Mouse (Mus musculus) kidney, postnatal 0 days (tissue): ENCODE measurements around the gene Kirrel3. TPM values are rescaled to one million over a fixed set of nuclear protein-coding genes. Genes with fewer than 3 reads are reported as not detected.

Experiments used
- ATAC-seq: fragments of 200-750 bp; cut with Nextera tagmentation; replicated peaks from 2 replicates; pipeline ENCODE4 v1.8.0; 2017; ENCODE audit warnings: low read depth, moderate number of reproducible peaks, moderate TSS enrichment, moderate library complexity; ENCODE audit not compliant: low FRiP score
- DNase-seq: peaks from one replicate; pipeline ENCODE4 v3.0.0-alpha.2; 2016; ENCODE audit warnings: low spot score
- H3K27ac ChIP-seq: fragments of 300-500 bp; sonication (generic); 2 replicates; pipeline ENCODE4 v1.5.1; 2014; ENCODE audit warnings: mild to moderate bottlenecking
- H3K27me3 ChIP-seq: fragments of 300-500 bp; sonication (generic); 2 replicates; pipeline ENCODE4 v1.6.1; 2014; ENCODE audit warnings: low read length, mixed read lengths; ENCODE audit not compliant: insufficient read depth
- H3K36me3 ChIP-seq: fragments of 300-500 bp; sonication (generic); 2 replicates; pipeline ENCODE4 v1.6.1; 2014; ENCODE audit warnings: low read length, mixed read lengths; ENCODE audit not compliant: insufficient read depth
- H3K4me1 ChIP-seq: fragments of 300-500 bp; sonication (generic); replicated peaks from 2 replicates; pipeline ENCODE4 v1.6.1; 2014; ENCODE audit warnings: antibody characterized with exemption, low read length, mixed read lengths; ENCODE audit not compliant: insufficient read depth
- H3K4me2 ChIP-seq: fragments of 300-500 bp; sonication (generic); 2 replicates; pipeline ENCODE4 v1.6.1; 2014; ENCODE audit warnings: mild to moderate bottlenecking, low read length, moderate library complexity, mixed read lengths
- H3K4me3 ChIP-seq: fragments of 300-500 bp; sonication (generic); replicated peaks from 2 replicates; pipeline ENCODE4 v1.5.1; 2014; ENCODE audit warnings: low read depth, low read length
- H3K9ac ChIP-seq: fragments of 300-500 bp; sonication (generic); 2 replicates; pipeline ENCODE4 v1.6.1; 2014; ENCODE audit warnings: low read depth, low read length
- H3K9me3 ChIP-seq: fragments of 300-500 bp; sonication (generic); replicated peaks from 2 replicates; pipeline ENCODE4 v1.6.1; 2016; ENCODE audit warnings: low read length, inconsistent platforms, mixed read lengths
- CTCF ChIP-seq: IDR thresholded peaks from 2 replicates; pipeline ENCODE4 v1.5.1; 2016; ENCODE audit warnings: antibody characterized with exemption, low read depth, mild to moderate bottlenecking, moderate library complexity
- whole genome bisulfite sequencing: fragments of 180-500 bp; shearing (Covaris S2); extraction: QIAGEN DNeasy Blood & Tissue Kit; methylation state at CpG from one replicate; pipeline ENCODE4 v1.1.7; 2014; 5-methylcytosine and 5-hydroxymethylcytosine counted together
- polyA plus RNA-seq: library from polyadenylated mRNA; unstranded; fragments of >200 nt; fragmentation: Nextera tagmentation; extraction: Ambion mirVana; gene quantifications from 2 replicates; pipeline ENCODE4 v1.2.1, GENCODE M21; 2015

Kirrel3 gene
- polyA plus RNA-seq, 1 experiment from 2014 or later = 0.82 TPM

GRCm38 (mm10) chr9:34579174-34579573, 93.5 kb downstream of the Kirrel3 start:
- no peak overlapping the region for H3K4me2 ChIP-seq
- TF ChIP-seq CTCF = no peak
- no peaks in the 10 kb centered on the region for H3K27me3 ChIP-seq
- ATAC-seq (no peak), DNase-seq (no peak)
- H3K4me1 ChIP-seq = no peaks in the 10 kb centered on the region
- H3K9ac ChIP-seq = no peak overlapping the region
- no peaks in the 10 kb centered on the region for H3K9me3 ChIP-seq
- H3K27ac ChIP-seq = no peak overlapping the region
- no peaks in the 10 kb centered on the region for H3K36me3 ChIP-seq
- H3K4me3 ChIP-seq = no peak overlapping the region
- WGBS = 84% methylated on average over 6 of the region's 6 CpGs

- Histone ChIP-seq H3K4me1 (no peaks in the 10 kb centered on the region), H3K36me3 (no peaks in the 10 kb centered on the region), H3K9me3 (no peaks in the 10 kb centered on the region), H3K27me3 (no peaks in the 10 kb centered on the region), H3K4me3 (no peak overlapping the region), H3K27ac (no peak overlapping the region), H3K9ac (no peak overlapping the region), H3K4me2 (no peak overlapping the region)
- WGBS = 85% methylated on average over 1 of the region's 1 CpGs
- DNase-seq (no peak), ATAC-seq (no peak)
- TF ChIP-seq CTCF = no peak
These were observed 94.4 kb downstream of the Kirrel3 start for GRCm38 (mm10) chr9:34580059-34580458.

GRCm38 (mm10) chr9:34582496-34582895, 96.8 kb downstream of the Kirrel3 start:
- no peak overlapping the region for H3K4me2 ChIP-seq
- no peak for ATAC-seq
- H3K27me3 ChIP-seq = no peaks in the 10 kb centered on the region
- no peaks in the 10 kb centered on the region for H3K9me3 ChIP-seq
- no peaks in the 10 kb centered on the region for H3K36me3 ChIP-seq
- H3K4me1 ChIP-seq = no peaks in the 10 kb centered on the region
- H3K27ac ChIP-seq = no peak overlapping the region
- no peak for DNase-seq
- no peak overlapping the region for H3K9ac ChIP-seq
- TF ChIP-seq CTCF = no peak
- H3K4me3 ChIP-seq = no peak overlapping the region
- 84% methylated on average over 1 of the region's 1 CpGs for WGBS

GRCm38 (mm10) chr9:34585487-34585886, 99.8 kb downstream of the Kirrel3 start:
- DNase-seq = no peak

GRCm38 (mm10) chr9:34586080-34586479, 100.4 kb downstream of the Kirrel3 start:
- Histone ChIP-seq H3K4me1 (no peaks in the 10 kb centered on the region), H3K9me3 (no peaks in the 10 kb centered on the region), H3K4me2 (no peak overlapping the region), H3K4me3 (no peak overlapping the region), H3K9ac (no peak overlapping the region), H3K27ac (no peak overlapping the region), H3K36me3 (no peaks in the 10 kb centered on the region), H3K27me3 (no peaks in the 10 kb centered on the region)
- WGBS = 49% methylated on average over 2 of the region's 2 CpGs
- no peak for DNase-seq
- no peak for ATAC-seq
- no peak for TF ChIP-seq CTCF

More at GRCm38 (mm10) chr9:34585487-34585886, 99.8 kb downstream of the Kirrel3 start:
- Histone ChIP-seq H3K4me3 (no peak overlapping the region), H3K9me3 (no peaks in the 10 kb centered on the region), H3K4me2 (no peak overlapping the region), H3K9ac (no peak overlapping the region), H3K36me3 (no peaks in the 10 kb centered on the region), H3K27ac (no peak overlapping the region), H3K4me1 (no peaks in the 10 kb centered on the region), H3K27me3 (no peaks in the 10 kb centered on the region)
- TF ChIP-seq CTCF = no peak
- WGBS = 24% methylated on average over 2 of the region's 2 CpGs
- ATAC-seq = no peak

GRCm38 (mm10) chr9:34589799-34590198, 104.1 kb downstream of the Kirrel3 start:
- Histone ChIP-seq H3K4me2 (no peak overlapping the region), H3K27ac (no peak overlapping the region), H3K9me3 (no peaks in the 10 kb centered on the region), H3K4me3 (no peak overlapping the region), H3K9ac (no peak overlapping the region), H3K27me3 (no peaks in the 10 kb centered on the region), H3K4me1 (no peaks in the 10 kb centered on the region), H3K36me3 (no peaks in the 10 kb centered on the region)
- no peak for ATAC-seq
- 57% methylated on average over 1 of the region's 1 CpGs for WGBS
- no peak for TF ChIP-seq CTCF
- DNase-seq = no peak

- H3K4me1 ChIP-seq = no peaks in the 10 kb centered on the region
- H3K36me3 ChIP-seq = no peaks in the 10 kb centered on the region
- no peak overlapping the region for H3K4me3 ChIP-seq
- H3K9ac ChIP-seq = no peak overlapping the region
- DNase-seq (no peak), ATAC-seq (no peak)
- no peaks in the 10 kb centered on the region for H3K9me3 ChIP-seq
- 53% methylated on average over 3 of the region's 3 CpGs for WGBS
- no peaks in the 10 kb centered on the region for H3K27me3 ChIP-seq
- H3K4me2 ChIP-seq = no peak overlapping the region
- TF ChIP-seq CTCF = no peak
- no peak overlapping the region for H3K27ac ChIP-seq
These were observed 106.4 kb downstream of the Kirrel3 start for GRCm38 (mm10) chr9:34592073-34592610.
